Mouse (Mus musculus) lung, postnatal 10 days (tissue): ENCODE measurements around the gene Sipa1.
"Not testable (repeated sequence)": the region's sequence is repeated elsewhere in the genome, so short reads cannot be mapped to it uniquely, and the experiment has no call there.

Experiments
- DNase-seq: peaks from one replicate; pipeline ENCODE4 v3.0.0; 2021

Sipa1 gene

GRCm38 (mm10) chr19:5662981-5663913 lies at the start of gene Sipa1:
Gene Sipa1, minus strand, starts transcription at chr19:5663707.
- DNase-seq = peak; percentile 98

DNA sequence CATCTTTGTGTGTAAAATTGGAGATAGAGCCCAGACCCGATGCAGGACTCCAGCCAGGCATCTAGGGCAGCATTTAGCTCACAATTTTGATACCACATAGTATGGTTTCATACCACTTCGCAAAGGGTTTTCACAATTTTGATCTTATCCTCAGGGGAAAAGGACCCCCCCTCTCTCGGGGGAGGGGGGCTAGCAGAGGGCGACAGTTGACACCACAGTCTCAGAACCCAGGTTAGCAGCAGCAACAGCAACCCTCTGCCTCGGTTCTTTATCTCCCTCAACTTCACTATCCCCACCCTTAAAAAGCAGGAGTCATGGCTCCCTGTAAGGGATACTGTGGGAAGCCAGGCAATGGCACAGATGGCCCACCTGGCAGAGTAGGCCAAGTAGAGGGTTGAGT lies 49.7 kb upstream of the Sipa1 start:
- no peak for DNase-seq

GRCm38 (mm10) chr19:5711907-5712460 lies 48.5 kb upstream of the Sipa1 start:
- no peak for DNase-seq

- DNase-seq = peak; percentile 89
Measured at GRCm38 (mm10) chr19:5711218-5711617, 47.7 kb upstream of the Sipa1 start.

DNA sequence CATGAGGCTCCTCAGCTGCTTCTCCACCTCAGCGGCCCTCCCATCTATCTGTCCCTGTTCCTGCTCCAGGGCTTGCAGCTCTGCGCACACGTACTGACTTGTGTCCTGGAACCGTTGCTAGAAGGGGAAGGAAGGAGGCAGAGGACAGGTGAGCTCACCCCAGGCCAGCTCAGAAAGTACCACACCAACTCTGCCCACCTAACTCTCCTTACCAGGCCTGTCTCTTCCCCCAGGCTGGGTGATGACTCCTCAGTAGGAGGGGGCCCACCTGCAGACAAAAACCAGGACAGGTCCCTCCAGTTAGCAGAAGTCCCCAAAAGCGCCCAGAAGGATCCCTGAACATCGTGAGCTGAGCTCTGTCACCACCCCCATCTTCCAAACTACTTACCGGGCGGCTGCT lies 47.1 kb upstream of the Sipa1 start:
- no peak for DNase-seq

DNA sequence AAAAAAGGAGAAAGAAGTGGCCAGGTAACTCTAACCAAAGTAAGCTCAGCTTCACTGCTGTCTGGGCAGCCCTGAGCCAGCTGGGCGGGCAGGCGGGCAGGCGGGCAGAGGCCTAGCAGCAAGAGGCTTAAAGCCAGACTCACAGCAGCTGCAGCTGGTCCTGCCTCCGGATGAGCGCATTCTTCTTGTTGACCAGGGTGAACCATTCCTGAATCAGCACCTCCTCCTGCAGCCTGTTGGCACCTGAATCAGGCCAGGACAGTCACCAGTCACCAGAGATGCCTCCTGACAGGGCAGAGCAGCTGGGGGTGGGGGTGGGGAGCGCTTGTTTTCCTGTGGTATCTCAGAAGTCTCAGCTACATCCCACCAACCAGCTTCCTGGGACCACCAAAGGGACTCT lies 46.6 kb upstream of the Sipa1 start:
- no peak for DNase-seq

DNA sequence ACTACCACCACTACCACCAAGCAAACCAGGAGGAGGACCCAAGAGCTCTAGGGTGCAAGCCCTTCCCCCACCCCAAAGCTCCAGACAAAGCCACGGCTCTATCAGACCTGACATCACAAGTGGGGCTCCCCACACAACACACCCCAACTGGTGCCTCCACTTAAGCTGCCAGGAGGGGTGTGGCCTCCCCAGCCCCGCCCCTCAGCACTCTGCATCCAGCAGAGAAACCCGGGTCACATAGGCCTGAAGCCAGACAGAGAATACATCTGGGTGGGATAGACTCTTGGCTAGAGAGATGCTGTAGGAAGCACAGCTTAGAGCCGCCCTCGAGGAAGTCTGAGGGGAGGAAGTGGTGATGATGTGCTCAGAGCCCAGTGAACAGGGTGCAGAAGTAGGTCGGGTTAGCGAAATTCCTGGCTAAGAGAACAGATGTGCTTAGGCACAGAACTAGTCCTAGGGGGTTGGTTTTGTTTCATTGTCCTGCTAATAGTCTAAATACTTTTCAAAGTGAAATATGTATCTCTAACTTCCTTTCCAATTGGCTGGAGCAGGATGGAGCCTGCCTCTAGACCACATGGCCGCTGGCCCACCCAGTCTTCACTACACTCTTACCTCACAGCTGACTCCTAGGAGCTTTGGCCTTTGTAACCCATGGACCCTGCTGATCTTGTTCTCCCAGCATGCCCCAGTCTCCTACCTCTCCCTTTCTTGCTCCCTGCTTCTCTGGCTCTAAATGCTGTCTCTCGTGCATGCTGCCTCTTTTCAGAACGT lies 41.5 kb upstream of the Sipa1 start:
- DNase-seq = peak; percentile 75

DNA sequence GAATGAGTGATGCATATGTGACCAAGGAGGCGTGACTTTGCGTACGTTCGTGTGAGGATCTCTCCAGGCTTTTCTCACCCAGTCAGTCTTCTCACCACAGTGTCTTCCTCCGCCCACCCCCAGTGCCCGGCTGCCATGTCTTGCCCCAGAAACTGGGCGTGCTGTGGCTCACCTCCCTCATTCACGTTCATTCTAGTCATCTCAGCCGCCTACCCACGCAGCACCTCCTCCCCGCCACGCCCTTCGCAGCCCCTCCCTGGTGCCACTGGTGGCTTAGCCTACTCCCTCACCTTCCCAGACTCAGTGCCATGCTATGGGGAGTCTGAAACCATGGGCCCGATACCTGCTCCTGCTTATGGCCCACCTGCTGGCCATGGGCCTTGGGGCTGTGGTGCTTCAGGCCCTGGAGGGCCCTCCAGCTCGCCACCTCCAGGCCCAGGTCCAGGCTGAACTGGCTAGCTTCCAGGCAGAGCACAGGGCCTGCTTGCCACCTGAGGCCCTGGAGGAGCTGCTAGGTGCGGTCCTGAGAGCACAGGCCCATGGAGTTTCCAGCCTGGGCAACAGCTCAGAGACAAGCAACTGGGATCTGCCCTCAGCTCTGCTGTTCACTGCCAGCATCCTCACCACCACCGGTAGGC lies 40.8 kb upstream of the Sipa1 start, which contains the start of gene Kcnk7:
Kcnk7 (plus strand) TSS at position 205 of the 638 bp plus-strand sequence.
- peak; percentile 58 for DNase-seq

DNA sequence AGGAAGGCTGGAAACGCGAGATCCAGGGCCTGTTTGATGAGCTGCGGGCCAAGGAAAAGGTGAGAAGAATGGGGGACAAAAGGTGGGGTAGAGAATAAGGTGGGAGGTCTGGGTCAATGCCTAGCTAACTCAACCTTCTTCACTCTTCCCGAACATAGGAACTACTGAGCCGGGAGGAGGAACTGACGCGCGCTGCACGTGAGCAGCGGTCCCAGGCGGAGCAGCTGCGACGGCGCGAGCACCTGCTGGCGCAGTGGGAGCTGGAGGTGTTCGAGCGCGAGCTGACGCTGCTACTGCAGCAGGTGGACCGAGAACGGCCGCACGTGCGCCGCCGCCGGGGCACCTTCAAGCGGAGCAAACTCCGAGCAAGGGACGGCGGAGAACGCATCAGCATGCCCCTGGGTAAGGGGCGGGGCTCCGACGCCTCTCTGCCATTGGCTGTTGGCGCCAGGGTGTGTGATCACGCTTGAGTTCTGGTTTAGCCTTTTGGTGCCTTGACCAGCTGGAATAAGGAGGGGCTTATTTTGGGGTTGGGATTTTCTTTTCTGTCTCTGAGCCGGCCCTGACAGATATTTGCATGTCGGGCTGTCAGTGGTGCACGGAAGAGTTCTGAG lies 32.4 kb upstream of the Sipa1 start:
- no peak for DNase-seq

DNA sequence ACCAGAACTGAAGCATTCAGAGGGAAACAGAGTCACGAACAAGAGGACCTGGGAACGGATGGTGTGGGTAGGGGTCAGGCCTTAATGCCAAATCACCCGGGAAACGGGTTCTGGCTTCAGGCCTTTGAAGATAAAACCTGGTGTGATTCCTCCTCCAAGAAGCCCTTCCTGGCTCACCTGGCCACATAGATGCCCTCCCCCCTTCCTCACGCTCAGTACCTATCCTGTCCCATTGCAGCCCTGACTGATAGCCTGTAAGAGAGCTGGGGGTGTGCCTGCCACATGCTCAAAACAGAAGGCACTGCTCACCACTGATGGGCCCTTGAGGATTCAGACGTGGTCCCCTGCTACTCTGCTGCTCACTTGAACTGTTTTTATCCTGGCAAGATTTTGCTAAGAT lies 30.3 kb upstream of the Sipa1 start:
- DNase-seq = no peak

- no peak for DNase-seq
Measured at GRCm38 (mm10) chr19:5692913-5693396, 29.4 kb upstream of the Sipa1 start.

- peak; percentile 86 for DNase-seq
Measured at GRCm38 (mm10) chr19:5692086-5692912, 28.8 kb upstream of the Sipa1 start.

- peak; percentile 36 for DNase-seq
Measured at GRCm38 (mm10) chr19:5691601-5692000, 28.1 kb upstream of the Sipa1 start.

DNA sequence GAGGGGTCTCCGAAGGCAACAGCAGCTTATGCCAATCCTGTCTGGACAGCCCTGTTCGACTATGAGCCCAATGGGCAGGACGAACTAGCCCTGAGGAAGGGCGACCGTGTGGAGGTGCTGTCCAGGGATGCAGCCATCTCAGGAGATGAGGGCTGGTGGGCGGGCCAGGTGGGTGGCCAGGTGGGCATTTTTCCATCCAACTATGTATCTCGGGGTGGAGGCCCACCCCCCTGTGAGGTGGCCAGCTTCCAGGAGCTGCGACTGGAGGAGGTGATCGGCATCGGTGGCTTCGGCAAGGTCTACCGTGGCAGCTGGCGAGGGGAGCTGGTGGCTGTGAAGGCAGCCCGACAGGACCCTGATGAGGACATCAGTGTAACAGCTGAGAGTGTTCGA lies 26.8 kb upstream of the Sipa1 start:
- peak; percentile 40 for DNase-seq

- peak; percentile 95 for DNase-seq
Measured at GRCm38 (mm10) chr19:5689565-5690342, 26.2 kb upstream of the Sipa1 start.

GRCm38 (mm10) chr19:5689088-5689428 lies 25.6 kb upstream of the Sipa1 start:
- DNase-seq = no peak

- peak; percentile 98 for DNase-seq
Measured at GRCm38 (mm10) chr19:5688200-5689087, 24.9 kb upstream of the Sipa1 start, which contains the start of the genes Map3k11 and Pcnx3. Gene Map3k11, plus strand, starts transcription at chr19:5688742. Gene Pcnx3, minus strand, starts transcription at chr19:5688908.

GRCm38 (mm10) chr19:5687738-5688137 lies 24.2 kb upstream of the Sipa1 start:
- no peak for DNase-seq

DNA sequence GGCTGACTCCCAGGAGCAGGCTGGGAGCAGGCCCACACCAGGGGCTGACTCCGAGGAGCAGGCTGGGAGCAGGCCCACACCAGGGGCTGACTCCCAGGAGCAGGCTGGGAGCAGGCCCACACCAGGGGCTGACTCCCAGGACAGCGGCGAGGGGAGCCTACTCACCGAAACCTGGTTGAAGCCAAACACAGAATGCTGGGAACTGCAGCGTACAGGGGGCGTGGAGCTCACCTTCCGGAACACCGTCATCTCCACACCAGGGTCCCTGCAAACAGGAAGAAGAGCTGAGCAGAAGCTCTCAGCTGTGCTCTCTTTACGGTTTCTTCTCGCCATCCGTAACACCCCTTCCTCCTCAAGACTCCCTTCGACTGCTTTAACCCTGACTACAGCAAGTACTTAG lies 23.4 kb upstream of the Sipa1 start:
- DNase-seq = not testable (repeated sequence)
